Mouse (Mus musculus) MEL (cell line): ENCODE results near the gene Focad.

Experiments
- CTCF ChIP-seq, 3 experiments: IDR thresholded peaks in 2 of 3; conservative IDR thresholded peaks in 1 of 3; 2 replicates each; pipeline ENCODE4 v1.5.1; 2011 to 2012; ENCODE audit warnings: low read length in 3 of 3, low read depth in 2 of 3, mild to moderate bottlenecking in 2 of 3, improper control_type of control experiment in 1 of 3, inconsistent platforms in 1 of 3, mixed read lengths in 1 of 3, moderate library complexity in 1 of 3; ENCODE audit not compliant: control insufficient read depth in 1 of 3, insufficient read depth in 1 of 3, poor library complexity in 1 of 3, severe bottlenecking in 1 of 3
- E2F4 ChIP-seq: IDR thresholded peaks from 2 replicates; pipeline ENCODE4 v1.6.1; 2011; ENCODE audit warnings: low read depth, low read length, improper control_type of control experiment, borderline replicate concordance
- POLR2AphosphoS2 ChIP-seq: IDR thresholded peaks from 2 replicates; pipeline ENCODE4 v1.6.1; 2011; ENCODE audit warnings: low read length, improper control_type of control experiment
- TCF12 ChIP-seq: IDR thresholded peaks from 2 replicates; pipeline ENCODE4 v1.6.1; 2014; ENCODE audit warnings: low read depth, mild to moderate bottlenecking, inconsistent platforms, low read length, improper control_type of control experiment, moderate library complexity

DNA sequence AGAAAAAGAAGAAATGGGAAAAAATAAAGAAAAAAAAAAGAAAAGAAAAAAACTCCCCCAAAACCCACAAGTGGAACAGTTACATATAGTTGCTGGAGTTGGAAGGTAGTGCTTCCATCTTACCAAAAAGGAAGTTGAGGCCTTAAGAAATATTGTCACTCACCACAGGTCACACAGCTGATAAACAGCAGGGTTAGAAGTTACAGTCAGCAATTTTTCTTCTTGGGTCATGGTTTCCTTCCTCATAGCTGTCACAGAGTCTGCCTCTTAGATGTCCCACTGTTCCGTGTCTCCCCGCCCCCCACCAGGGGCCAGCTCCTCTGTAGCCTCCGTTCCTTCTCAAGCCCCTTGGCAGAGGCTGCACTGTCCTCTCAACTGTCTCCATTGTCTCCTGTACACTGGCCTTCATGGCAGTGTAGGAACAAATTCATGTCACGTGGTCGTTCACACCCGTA lies 345.3 kb downstream of the Focad start:
- peak; percentile 47; the same call in 1 of the 2 replicates for TF ChIP-seq TCF12
- TF ChIP-seq POLR2AphosphoS2 = no peak
- TF ChIP-seq E2F4 = no peak
- no peak for TF ChIP-seq CTCF (IDR thresholded peaks at IDR 0.05 in 2 of 3, conservative IDR thresholded peaks at IDR 0.05 in 1 of 3; ENCODE audit: control insufficient read depth in 1 of 3, insufficient read depth in 1 of 3, low read depth in 2 of 3, low read length in 3 of 3, poor library complexity in 1 of 3, severe bottlenecking in 1 of 3)
